Mouse (Mus musculus): ENCODE data around the gene C2cd3.

- TF ChIP-seq EP300 (IDR thresholded peaks at IDR 0.05; ENCODE audit: insufficient read depth, low read depth, low read length) (no peak), CTCF (IDR thresholded peaks at IDR 0.05) (no peak), POLR2A (IDR thresholded peaks at IDR 0.05; ENCODE audit: insufficient read depth, low read depth, low read length) (no peak)
These were observed 121.7 kb downstream of the C2cd3 start for GRCm38 (mm10) chr7:100493484-100494414.
